Mouse (Mus musculus) ES-E14 (cell line): Measurements from ENCODE around the gene Rab8b. TPM values are rescaled to one million over a fixed set of nuclear protein-coding genes. Genes with fewer than 3 reads are reported as not detected.

ENCODE experiments used
- DNase-seq: peaks from one replicate; pipeline ENCODE4 v3.0.0-alpha.2; 2013; ENCODE audit warnings: low read depth, low spot score
- H3K27ac ChIP-seq: 2 replicates; pipeline ENCODE4 v1.5.1; 2012; ENCODE audit warnings: low read depth, mild to moderate bottlenecking, low read length, moderate library complexity, mixed read lengths; ENCODE audit not compliant: poor library complexity, insufficient read depth, severe bottlenecking
- H3K36me3 ChIP-seq: 2 replicates; pipeline ENCODE4 v1.6.1; 2012; ENCODE audit warnings: mild to moderate bottlenecking, low read length, moderate library complexity, mixed read lengths; ENCODE audit not compliant: control insufficient read depth, poor library complexity, insufficient read depth, severe bottlenecking
- H3K4me1 ChIP-seq, 2 experiments: fragments of 150-350 bp in 1 of 2; sonication (generic) in 1 of 2; 2 replicates each; pipeline ENCODE4 v1.6.1; 2012; ENCODE audit warnings: low read length in 2 of 2, mild to moderate bottlenecking in 1 of 2, mixed read lengths in 1 of 2; ENCODE audit not compliant: control insufficient read depth in 2 of 2, insufficient read depth in 2 of 2, poor library complexity in 1 of 2
- H3K4me3 ChIP-seq, 2 experiments: fragments of 150-350 bp in 1 of 2; sonication (generic) in 1 of 2; 2 replicates each; pipeline ENCODE4 v1.5.1; 2012; ENCODE audit warnings: low read length in 2 of 2, low read depth in 1 of 2, mild to moderate bottlenecking in 1 of 2, mixed read lengths in 1 of 2; ENCODE audit not compliant: insufficient read depth in 1 of 2, poor library complexity in 1 of 2, severe bottlenecking in 1 of 2
- H3K9ac ChIP-seq: 2 replicates; pipeline ENCODE4 v1.6.1; 2012; ENCODE audit warnings: low read depth, mild to moderate bottlenecking, low read length, mixed read lengths; ENCODE audit not compliant: poor library complexity, insufficient read depth, severe bottlenecking
- H3K9me3 ChIP-seq: fragments of 150-350 bp; sonication (generic); 2 replicates; pipeline ENCODE4 v1.6.1; 2012; ENCODE audit warnings: low read depth, mild to moderate bottlenecking, low read length; ENCODE audit not compliant: control insufficient read depth, insufficient read depth
- CHD2 ChIP-seq: IDR thresholded peaks from 2 replicates; pipeline ENCODE4 v1.6.1; 2014; ENCODE audit warnings: mild to moderate bottlenecking, low read depth, low read length, inconsistent platforms
- HCFC1 ChIP-seq: IDR thresholded peaks from 2 replicates; pipeline ENCODE4 v1.6.1; 2012; ENCODE audit warnings: low read length, inconsistent platforms, borderline replicate concordance; ENCODE audit not compliant: insufficient read depth
- MAFK ChIP-seq: IDR thresholded peaks from 2 replicates; pipeline ENCODE4 v1.6.1; 2014; ENCODE audit warnings: mild to moderate bottlenecking, low read depth, low read length, inconsistent platforms; ENCODE audit not compliant: insufficient read depth
- ZC3H11A ChIP-seq: IDR thresholded peaks from 2 replicates; pipeline ENCODE4 v1.6.1; 2012; ENCODE audit warnings: low read depth, mild to moderate bottlenecking, inconsistent platforms, low read length, borderline replicate concordance
- ZNF384 ChIP-seq: IDR thresholded peaks from 2 replicates; pipeline ENCODE4 v1.6.1; 2012; ENCODE audit warnings: low read depth, low read length, inconsistent platforms
- in situ Hi-C, 2 experiments: fragments of 600-800 bp; cut with MboI; formaldehyde crosslinking; loops; one replicate each; pipeline ENCODE4 v1.15.1; 2025; ENCODE audit warnings: low sequenced_read_pairs in 2 of 2, inconsistent platforms in 1 of 2; ENCODE audit not compliant: unreplicated experiment in 2 of 2
- total RNA-seq: library from RNA; depleted of rRNA; stranded (reverse); fragments of 300-350 nt; gene quantifications from 2 replicates; pipeline ENCODE4 v1.2.3, GENCODE M21; 2012

The Rab8b gene
- total RNA-seq, 1 experiment, result 7.9 TPM

- in situ Hi-C loops, result no loop called here
- no peaks in the 10 kb centered on the region for H3K4me1 ChIP-seq
- DNase-seq, result no peak
- TF ChIP-seq MAFK (no peak), ZC3H11A (no peak), CHD2 (no peak), HCFC1 (no peak), ZNF384 (no peak)
- no peak overlapping the region for H3K9ac ChIP-seq
- H3K27ac ChIP-seq, result no peak overlapping the region
- H3K36me3 ChIP-seq, result no peaks in the 10 kb centered on the region
- H3K9me3 ChIP-seq, result no peaks in the 10 kb centered on the region
- H3K4me3 ChIP-seq, result no peak overlapping the region
Observed at GRCm38 (mm10) chr9:66883500-66883899, 36.0 kb downstream of the Rab8b start.

- Histone ChIP-seq H3K36me3 (no peaks in the 10 kb centered on the region), H3K4me1 (no peaks in the 10 kb centered on the region), H3K4me3 (no peak overlapping the region), H3K27ac (no peak overlapping the region), H3K9me3 (no peaks in the 10 kb centered on the region), H3K9ac (no peak overlapping the region)
- in situ Hi-C loops, result no loop called here
- TF ChIP-seq HCFC1 (no peak), CHD2 (no peak), MAFK (no peak)
- DNase-seq, result no peak
Observed at GRCm38 (mm10) chr9:66882406-66882821, 37.1 kb downstream of the Rab8b start.

- Histone ChIP-seq H3K36me3 (no peaks in the 10 kb centered on the region), H3K4me3 (no peak overlapping the region), H3K27ac (no peak overlapping the region), H3K9ac (no peak overlapping the region), H3K4me1 (no peaks in the 10 kb centered on the region), H3K9me3 (no peaks in the 10 kb centered on the region)
- no peak for TF ChIP-seq HCFC1
- no peak for TF ChIP-seq ZC3H11A
- no peak for TF ChIP-seq MAFK
- no peak for TF ChIP-seq ZNF384
- TF ChIP-seq CHD2, result no peak
- in situ Hi-C loops, result no loop called here
- no peak for DNase-seq
Observed at GRCm38 (mm10) chr9:66881858-66882257, 37.6 kb downstream of the Rab8b start.

DNA sequence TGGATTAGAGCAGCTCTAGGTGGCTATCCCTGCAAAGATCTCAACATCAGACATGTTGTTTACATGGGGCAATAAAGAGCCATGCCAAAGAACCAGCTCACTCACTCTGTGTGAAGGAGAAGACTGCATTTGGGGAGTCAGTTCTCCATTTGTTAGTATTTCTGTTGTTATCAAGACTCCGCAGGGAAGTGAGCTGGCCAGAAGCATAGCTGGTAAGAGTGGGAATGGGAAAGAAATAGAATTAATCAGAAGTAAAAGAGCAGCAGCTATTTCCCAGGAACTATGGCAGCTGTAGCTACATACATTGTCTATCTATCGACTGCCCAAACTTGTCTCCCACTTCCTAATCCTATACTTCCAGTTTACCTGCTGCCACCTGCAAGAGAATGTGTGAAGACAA lies 38.7 kb downstream of the Rab8b start:
- H3K36me3 ChIP-seq, result no peaks in the 10 kb centered on the region
- in situ Hi-C loops, result no loop called here
- TF ChIP-seq MAFK, result no peak
- TF ChIP-seq ZC3H11A, result no peak
- no peak for TF ChIP-seq CHD2
- TF ChIP-seq HCFC1, result no peak
- no peak for TF ChIP-seq ZNF384
- H3K4me3 ChIP-seq, result no peak overlapping the region
- DNase-seq, result no peak
- no peaks in the 10 kb centered on the region for H3K9me3 ChIP-seq
- H3K4me1 ChIP-seq, result no peaks in the 10 kb centered on the region
- H3K27ac ChIP-seq, result no peak overlapping the region
- H3K9ac ChIP-seq, result no peak overlapping the region

DNA sequence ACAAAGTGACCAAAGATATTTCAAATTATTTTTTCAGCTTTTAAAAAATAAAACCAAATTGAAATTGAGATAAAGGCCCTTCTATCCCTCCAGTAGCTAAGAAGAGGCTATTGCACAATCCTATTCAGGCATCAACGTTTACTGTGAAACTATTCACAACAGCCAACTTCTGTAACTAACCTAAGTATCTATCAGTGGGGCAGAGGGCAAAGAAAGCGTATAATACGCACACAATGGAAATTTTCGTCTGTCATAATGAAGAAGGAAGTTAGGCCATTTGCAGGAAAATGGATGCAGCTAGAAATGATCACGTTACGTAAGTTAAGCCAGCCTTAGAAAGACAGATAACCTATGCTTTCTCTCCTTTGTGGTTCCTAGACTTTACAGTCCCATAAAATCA lies 40.0 kb downstream of the Rab8b start:
- H3K27ac ChIP-seq, result no peak overlapping the region
- no peaks in the 10 kb centered on the region for H3K36me3 ChIP-seq
- H3K9me3 ChIP-seq, result no peaks in the 10 kb centered on the region
- H3K9ac ChIP-seq, result no peak overlapping the region
- in situ Hi-C loops, result no loop called here
- TF ChIP-seq ZNF384 (no peak), MAFK (no peak), ZC3H11A (no peak), CHD2 (no peak), HCFC1 (no peak)
- no peak for DNase-seq
- H3K4me3 ChIP-seq, result no peak overlapping the region
- H3K4me1 ChIP-seq, result no peaks in the 10 kb centered on the region
